Mouse (Mus musculus): ENCODE results near the gene Slc16a6.

DNA sequence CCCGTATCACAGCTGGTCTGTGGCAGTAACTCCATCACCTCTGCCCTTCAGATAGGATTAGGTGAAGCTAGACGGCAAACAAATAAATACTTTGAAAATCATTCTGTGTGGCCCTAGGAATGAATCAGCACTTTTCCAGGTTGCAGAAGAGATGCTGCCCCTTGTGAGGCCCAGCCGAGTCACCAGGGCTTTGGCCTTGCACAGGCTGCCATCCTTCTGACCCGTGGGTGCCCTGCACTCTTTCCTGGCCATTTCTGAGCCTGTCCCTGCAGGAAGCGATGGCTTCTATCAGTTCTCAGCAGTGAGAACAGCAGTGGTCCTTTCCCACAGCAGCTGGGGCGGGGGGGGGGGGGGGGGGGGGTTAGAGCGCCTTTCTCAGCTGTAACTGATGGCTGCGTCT is 36.5 kb downstream of the Slc16a6 start:
- TF ChIP-seq CTCF (IDR thresholded peaks at IDR 0.05; ENCODE audit: control insufficient read depth, insufficient read depth, low read length), result no peak
- TF ChIP-seq POLR2A (IDR thresholded peaks at IDR 0.05; ENCODE audit: borderline replicate concordance, control insufficient read depth, low read depth, low read length), result no peak

All from bone marrow, adult 2 months (tissue).